Mouse (Mus musculus) intestine, embryonic 14.5 days (tissue): ENCODE results near the gene Btbd9. TPM values are rescaled to one million over a fixed set of nuclear protein-coding genes. Genes with fewer than 3 reads are reported as not detected.

Experiments
- ATAC-seq: fragments of 200-750 bp; cut with Nextera tagmentation; replicated peaks from 2 replicates; pipeline ENCODE4 v1.8.0; 2017; ENCODE audit warnings: low read depth, moderate number of reproducible peaks, moderate TSS enrichment, moderate library complexity; ENCODE audit not compliant: low FRiP score, low TSS enrichment
- DNase-seq: peaks from one replicate; pipeline ENCODE4 v3.0.0-alpha.2; 2018; ENCODE audit warnings: low spot score
- H3K27ac ChIP-seq: fragments of 300-500 bp; sonication (generic); 2 replicates; pipeline ENCODE4 v1.5.1; 2014; ENCODE audit warnings: low read depth, mild to moderate bottlenecking, control low read depth
- H3K27me3 ChIP-seq: fragments of 300-500 bp; sonication (generic); replicated peaks from 2 replicates; pipeline ENCODE4 v1.6.1; 2014; ENCODE audit warnings: low read length, control low read depth; ENCODE audit not compliant: control insufficient read depth, insufficient read depth
- H3K36me3 ChIP-seq: fragments of 300-500 bp; sonication (generic); 2 replicates; pipeline ENCODE4 v1.6.1; 2014; ENCODE audit warnings: low read length, control low read depth; ENCODE audit not compliant: control insufficient read depth, insufficient read depth
- H3K4me1 ChIP-seq: fragments of 300-500 bp; sonication (generic); replicated peaks from 2 replicates; pipeline ENCODE4 v1.6.1; 2014; ENCODE audit warnings: low read length, control low read depth, mixed read lengths; ENCODE audit not compliant: control insufficient read depth, insufficient read depth
- H3K4me2 ChIP-seq: fragments of 300-500 bp; sonication (generic); 2 replicates; pipeline ENCODE4 v1.6.1; 2014; ENCODE audit warnings: low read length
- H3K4me3 ChIP-seq: fragments of 300-500 bp; sonication (generic); 2 replicates; pipeline ENCODE4 v1.5.1; 2014; ENCODE audit warnings: low read depth, low read length, control low read depth, mixed read lengths
- H3K9ac ChIP-seq: fragments of 300-500 bp; sonication (generic); 2 replicates; pipeline ENCODE4 v1.6.1; 2014; ENCODE audit warnings: mild to moderate bottlenecking, low read length
- H3K9me3 ChIP-seq: fragments of 300-500 bp; sonication (generic); 2 replicates; pipeline ENCODE4 v1.6.1; 2016; ENCODE audit warnings: low read length, control low read depth; ENCODE audit not compliant: control insufficient read depth
- WGBS: fragments of 180-500 bp; shearing (Covaris S2); extraction: QIAGEN DNeasy Blood & Tissue Kit; methylation state at CpG from one replicate; pipeline ENCODE4 v1.1.7; 2014; 5-methylcytosine and 5-hydroxymethylcytosine counted together
- polyA plus RNA-seq: library from polyadenylated mRNA; unstranded; fragments of >200 nt; fragmentation: Nextera tagmentation; extraction: Ambion mirVana; gene quantifications from 2 replicates; pipeline ENCODE4 v1.2.1, GENCODE M21; 2014

The Btbd9 gene
- polyA plus RNA-seq, 1 experiment from 2014 or later: 53.7 TPM

DNA sequence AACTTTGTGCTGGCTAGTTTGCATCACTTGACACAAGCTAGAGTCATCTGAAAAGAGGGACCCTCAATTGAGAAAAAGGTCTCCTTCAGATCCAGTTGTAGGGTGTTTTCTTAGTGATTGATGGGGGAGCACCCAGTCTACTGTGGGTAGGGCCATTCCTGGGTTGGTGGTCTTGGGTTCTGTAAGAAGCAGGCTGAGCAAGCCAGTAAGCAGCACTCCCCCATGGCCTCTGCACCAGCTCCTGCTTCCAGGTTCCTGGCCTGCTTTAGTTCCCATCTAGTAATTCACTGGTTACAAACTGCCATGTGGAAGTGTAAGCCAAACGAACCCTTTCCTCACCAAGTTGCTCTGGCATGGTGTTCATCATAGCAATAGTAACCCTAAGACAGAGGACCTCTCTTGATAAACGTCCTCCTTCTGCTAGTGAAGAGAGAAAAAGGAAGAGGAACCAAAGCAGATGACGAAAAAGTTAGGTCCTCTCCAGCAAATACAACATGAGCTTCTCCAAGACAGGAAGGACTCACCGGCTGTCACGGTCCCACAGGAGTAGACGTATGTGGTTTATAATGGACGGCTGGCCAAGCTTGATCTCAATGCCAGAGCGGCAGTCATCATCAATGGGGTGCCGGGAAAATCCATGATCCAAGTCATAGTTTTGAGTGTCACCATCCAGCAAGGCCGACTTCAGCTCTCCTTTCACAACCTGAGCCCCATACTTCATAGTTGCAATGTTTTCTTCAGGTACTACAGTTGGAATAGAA lies 59.5 kb downstream of the Btbd9 start:
- no peak overlapping the region for H3K4me2 ChIP-seq
- no peak overlapping the region for H3K27ac ChIP-seq
- peaks cover 14% of the 10 kb centered on the region for H3K36me3 ChIP-seq
- ATAC-seq: no peak
- no peaks in the 10 kb centered on the region for H3K4me1 ChIP-seq
- no peak for DNase-seq
- no peak overlapping the region for H3K4me3 ChIP-seq
- 85% methylated on average over 10 of the region's 10 CpGs for whole genome bisulfite sequencing
- H3K9me3 ChIP-seq: no peaks in the 10 kb centered on the region
- no peaks in the 10 kb centered on the region for H3K27me3 ChIP-seq
- H3K9ac ChIP-seq: no peak overlapping the region

DNA sequence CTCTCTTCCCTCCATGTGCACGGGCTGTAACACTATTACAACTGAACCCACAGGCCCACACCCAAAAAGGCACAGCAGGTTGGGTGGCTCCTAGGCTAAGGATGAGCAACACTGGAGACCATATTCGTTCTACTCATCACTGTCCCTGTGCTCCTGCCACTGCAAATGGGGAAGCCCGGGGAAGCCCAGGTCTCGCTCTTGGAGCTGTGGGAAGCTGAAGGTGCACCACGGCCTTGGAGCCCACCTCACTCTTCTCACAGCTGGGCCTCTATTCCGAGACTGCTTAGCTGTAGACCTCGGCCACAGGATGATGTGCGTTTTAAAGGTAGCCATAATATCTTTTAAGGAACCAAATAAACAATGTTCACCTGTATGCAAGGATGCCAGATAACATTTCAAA lies 60.9 kb downstream of the Btbd9 start:
- no peak for DNase-seq
- ATAC-seq: no peak
- no peak overlapping the region for H3K27ac ChIP-seq
- H3K4me3 ChIP-seq: no peak overlapping the region
- no peaks in the 10 kb centered on the region for H3K27me3 ChIP-seq
- H3K4me2 ChIP-seq: no peak overlapping the region
- WGBS: 91% methylated on average over 8 of the region's 8 CpGs
- H3K9me3 ChIP-seq: no peaks in the 10 kb centered on the region
- H3K9ac ChIP-seq: no peak overlapping the region
- peaks cover 14% of the 10 kb centered on the region for H3K36me3 ChIP-seq
- no peaks in the 10 kb centered on the region for H3K4me1 ChIP-seq

- WGBS: 66% methylated on average over 9 of the region's 9 CpGs
- Histone ChIP-seq H3K36me3 (peaks cover 14% of the 10 kb centered on the region), H3K4me2 (no peak overlapping the region), H3K4me3 (no peak overlapping the region), H3K27ac (no peak overlapping the region), H3K27me3 (no peaks in the 10 kb centered on the region), H3K9ac (no peak overlapping the region), H3K4me1 (no peaks in the 10 kb centered on the region; the same call in 1 of the 2 replicates), H3K9me3 (no peaks in the 10 kb centered on the region)
- DNase-seq (no peak), ATAC-seq (no peak)
Measured at GRCm38 (mm10) chr17:30513034-30513433, 63.3 kb downstream of the Btbd9 start.

GRCm38 (mm10) chr17:30512531-30512930 lies 63.8 kb downstream of the Btbd9 start:
- Histone ChIP-seq H3K27ac (no peak overlapping the region), H3K4me3 (no peak overlapping the region), H3K4me1 (no peaks in the 10 kb centered on the region; the same call in 1 of the 2 replicates), H3K27me3 (no peaks in the 10 kb centered on the region), H3K4me2 (no peak overlapping the region), H3K36me3 (peaks cover 14% of the 10 kb centered on the region), H3K9ac (no peak overlapping the region), H3K9me3 (no peaks in the 10 kb centered on the region)
- no peak for ATAC-seq
- no peak for DNase-seq
- 62% methylated on average over 7 of the region's 7 CpGs for WGBS

DNA sequence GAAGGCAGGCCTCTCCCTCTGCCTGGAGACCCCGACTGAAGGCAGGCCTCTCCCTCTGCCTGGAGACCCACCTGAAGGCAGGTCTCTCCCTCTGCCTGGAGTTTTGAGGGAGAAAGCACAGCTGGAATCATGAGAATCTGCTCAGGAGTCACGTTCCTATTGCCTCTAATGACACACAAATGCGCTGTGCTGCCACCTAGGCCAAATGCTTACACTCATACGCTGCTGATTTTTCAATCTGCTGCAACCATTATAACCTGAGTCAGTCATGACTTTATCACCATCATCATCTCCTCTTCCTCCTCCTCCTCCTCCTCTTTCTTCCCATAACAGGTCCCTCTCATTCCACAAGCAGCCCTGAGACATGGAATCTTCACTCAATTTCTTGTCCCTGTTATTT lies 64.3 kb downstream of the Btbd9 start:
- no peaks in the 10 kb centered on the region; the same call in 1 of the 2 replicates for H3K4me1 ChIP-seq
- H3K4me2 ChIP-seq: no peak overlapping the region
- H3K9me3 ChIP-seq: no peaks in the 10 kb centered on the region
- no peak overlapping the region for H3K4me3 ChIP-seq
- H3K27me3 ChIP-seq: no peaks in the 10 kb centered on the region
- DNase-seq (no peak), ATAC-seq (no peak)
- H3K9ac ChIP-seq: no peak overlapping the region
- 69% methylated on average over 4 of the region's 4 CpGs for WGBS
- H3K27ac ChIP-seq: no peak overlapping the region
- H3K36me3 ChIP-seq: peaks cover 14% of the 10 kb centered on the region

DNA sequence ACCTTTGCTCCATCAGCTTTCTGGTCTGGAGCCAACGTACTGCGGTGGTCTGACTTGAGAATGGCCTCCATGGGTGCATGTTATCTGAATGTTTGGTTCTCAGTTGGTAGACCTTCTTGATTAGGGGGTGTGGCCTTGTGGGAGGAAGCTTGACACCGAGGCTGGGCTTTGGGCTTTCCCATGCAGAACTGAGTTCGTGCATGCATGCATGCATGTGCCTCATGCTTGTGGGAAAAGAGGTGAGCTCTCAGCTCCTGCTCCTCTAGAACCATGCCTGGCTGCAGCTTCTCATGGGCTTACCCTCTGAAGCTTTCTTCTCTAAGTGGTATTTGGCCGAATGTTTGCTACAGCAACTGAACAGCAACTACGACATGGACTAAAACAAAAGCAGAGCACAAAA lies 64.9 kb downstream of the Btbd9 start:
- H3K4me1 ChIP-seq: no peaks in the 10 kb centered on the region; the same call in 1 of the 2 replicates
- 70% methylated on average over 6 of the region's 6 CpGs for WGBS
- no peak for ATAC-seq

DNA sequence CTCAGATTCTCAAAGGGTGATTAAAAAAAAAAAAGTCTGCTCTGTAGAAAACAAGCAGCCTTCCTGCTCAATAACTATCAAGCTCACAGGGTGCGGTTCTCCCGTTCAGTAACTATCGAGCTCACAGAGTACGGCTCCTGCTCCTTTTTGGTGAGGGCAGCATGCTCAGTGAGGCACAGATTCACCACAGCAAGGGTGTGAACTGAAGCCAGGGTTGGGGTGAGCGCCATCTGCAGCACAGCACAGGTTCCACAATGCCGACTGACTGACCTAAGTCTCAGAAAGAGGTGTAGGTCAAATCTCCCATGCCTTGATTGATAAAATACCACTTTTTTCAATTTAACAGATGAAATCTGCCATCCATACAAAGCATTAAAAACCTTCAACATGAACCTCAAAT lies 66.1 kb downstream of the Btbd9 start:
- H3K9ac ChIP-seq: no peak overlapping the region
- 76% methylated on average over 6 of the region's 6 CpGs for WGBS
- no peak overlapping the region for H3K4me2 ChIP-seq
- H3K4me3 ChIP-seq: no peak overlapping the region
- no peaks in the 10 kb centered on the region for H3K9me3 ChIP-seq
- ATAC-seq (no peak), DNase-seq (no peak)
- no peaks in the 10 kb centered on the region for H3K27me3 ChIP-seq
- no peaks in the 10 kb centered on the region; the same call in 1 of the 2 replicates for H3K4me1 ChIP-seq
- no peaks in the 10 kb centered on the region for H3K36me3 ChIP-seq
- no peak overlapping the region for H3K27ac ChIP-seq

More for the DNA sequence above, 64.9 kb downstream of the Btbd9 start:
- peaks cover 8% of the 10 kb centered on the region for H3K36me3 ChIP-seq
- H3K4me2 ChIP-seq: no peak overlapping the region
- no peak overlapping the region for H3K27ac ChIP-seq
- H3K4me3 ChIP-seq: no peak overlapping the region
- no peaks in the 10 kb centered on the region for H3K27me3 ChIP-seq
- no peaks in the 10 kb centered on the region for H3K9me3 ChIP-seq
- H3K9ac ChIP-seq: no peak overlapping the region
- no peak for DNase-seq

- Histone ChIP-seq H3K27me3 (no peaks in the 10 kb centered on the region), H3K4me3 (no peak overlapping the region), H3K36me3 (no peaks in the 10 kb centered on the region)
Measured at GRCm38 (mm10) chr17:30509646-30510045, 66.6 kb downstream of the Btbd9 start.

More at GRCm38 (mm10) chr17:30509646-30510045, 66.6 kb downstream of the Btbd9 start:
- 83% methylated on average over 6 of the region's 6 CpGs for WGBS
- Histone ChIP-seq H3K9me3 (no peaks in the 10 kb centered on the region), H3K4me1 (no peaks in the 10 kb centered on the region; the same call in 1 of the 2 replicates), H3K4me2 (no peak overlapping the region), H3K9ac (no peak overlapping the region), H3K27ac (no peak overlapping the region)
- DNase-seq (no peak), ATAC-seq (no peak)
